19 mouse cellular contexts compared by ENCODE assay signal in genomic region chr8:70377049-70377448, GRCm38 (mm10). TPM values are rescaled to one million over a fixed set of nuclear protein-coding genes. Genes with fewer than 3 reads are reported as not detected.
A peak's percentile ranks its signal among the peaks of the same experiment; 100 is the strongest.
DNase-seq lines count a peak whose midpoint lies in the region; ATAC-seq and TF ChIP-seq lines count a peak whose summit lies in the region.
"Had no signal": no experiment of that assay in that cellular context is flagged by ENCODE, and none has a peak within 500 bp of the region (broad histone marks: within the 10 kb centered on the region; RNA-seq: fewer than 3 reads in every experiment).

No protein-coding gene starts in this region.

- H3K9ac ChIP-seq in forebrain, postnatal 0 days = no peak overlapping the region
- no peak overlapping the region for H3K9ac ChIP-seq in forebrain, embryonic 11.5 days (ENCODE audit: low read length)
- no peak overlapping the region for H3K9ac ChIP-seq in MEL (ENCODE audit: control insufficient read depth, low read depth, low read length, poor library complexity, severe bottlenecking)
- H3K9ac ChIP-seq: forebrain, embryonic 12.5 days; kidney, embryonic 15.5 days; neural tube, embryonic 13.5 days had no signal

- H3K4me1 ChIP-seq in forebrain, postnatal 0 days (ENCODE audit: insufficient read depth) = 0 out of 2 replicates have a peak, but pooled peaks cover 7% of the 10 kb centered on the region
- peaks cover 13% of the 10 kb centered on the region for H3K4me1 ChIP-seq in forebrain, embryonic 11.5 days (replicated peaks; ENCODE audit: control insufficient read depth, insufficient read depth, low read length)
- H3K4me1 ChIP-seq in megakaryocyte, embryonic 14.5 days = peaks cover 62% of the 10 kb centered on the region
- peaks cover 0 to 8% of the 10 kb centered on the region in 2 experiments; a peak in 2 of 4 replicates for H3K4me1 ChIP-seq in MEL (ENCODE audit: control insufficient read depth in 1 of 2, insufficient read depth in 2 of 2, low read length in 2 of 2)
- peaks cover 36% of the 10 kb centered on the region for H3K4me1 ChIP-seq in midbrain, embryonic 10.5 days

- TF ChIP-seq EP300 in MEL (IDR thresholded peaks at IDR 0.05; ENCODE audit: low read depth in 1 of 2, low read length in 2 of 2) = no peak

- peak; percentile 37 for TF ChIP-seq CTCF in forebrain, postnatal 0 days (IDR thresholded peaks at IDR 0.05; ENCODE audit: low read depth)
- TF ChIP-seq CTCF in MEL (IDR thresholded peaks at IDR 0.05 in 2 of 3, conservative IDR thresholded peaks at IDR 0.05 in 1 of 3; ENCODE audit: control insufficient read depth in 1 of 3, insufficient read depth in 1 of 3, low read depth in 2 of 3, low read length in 3 of 3, poor library complexity in 1 of 3, severe bottlenecking in 1 of 3) = peak; percentile 8 to 41 (median 24); a peak in 4 of 6 replicates

- no peak overlapping the region for H3K4me3 ChIP-seq in forebrain, postnatal 0 days (ENCODE audit: low read depth, low read length)
- no peak overlapping the region for H3K4me3 ChIP-seq in forebrain, embryonic 11.5 days (ENCODE audit: low read depth, low read length)
- peak overlapping the region; percentile 93 for H3K4me3 ChIP-seq in megakaryocyte, embryonic 14.5 days (replicated peaks)
- no peak overlapping the region for H3K4me3 ChIP-seq in MEL (ENCODE audit: control insufficient read depth in 1 of 2, insufficient read depth in 1 of 2, low read depth in 2 of 2, low read length in 2 of 2)
- no peak overlapping the region for H3K4me3 ChIP-seq in midbrain, embryonic 10.5 days
- H3K4me3 ChIP-seq: forebrain, embryonic 12.5 days; heart, adult 2 months; left cerebral cortex, adult 2 months had no signal

- WGBS in forebrain, postnatal 0 days = 13% methylated on average over 15 of the region's 15 CpGs
- 11% methylated on average over 15 of the region's 15 CpGs for WGBS in forebrain, embryonic 11.5 days
- WGBS in midbrain, embryonic 10.5 days = 14% methylated on average over 15 of the region's 15 CpGs

- intact Hi-C loops in heart, postnatal 10 days (cut with DNase I) = no loop called here

- H3K27ac ChIP-seq in forebrain, postnatal 0 days (ENCODE audit: low read depth, low read length) = no peak overlapping the region
- no peak overlapping the region for H3K27ac ChIP-seq in forebrain, embryonic 11.5 days (ENCODE audit: low read depth, low read length)
- H3K27ac ChIP-seq in MEL (ENCODE audit: control insufficient read depth, low read depth, low read length) = no peak overlapping the region
- no peak overlapping the region for H3K27ac ChIP-seq in midbrain, embryonic 10.5 days (replicated peaks)
- H3K27ac ChIP-seq: forebrain, embryonic 12.5 days; gastrocnemius, adult 2 months; heart, adult 2 months; kidney, embryonic 15.5 days; left cerebral cortex, adult 2 months; neural tube, embryonic 13.5 days had no signal

- no peaks in the 10 kb centered on the region for H3K79me2 ChIP-seq in MEL (ENCODE audit: control insufficient read depth, insufficient read depth, low read length, poor library complexity)

- DNase-seq in forebrain, postnatal 0 days = no peak
- DNase-seq in forebrain, embryonic 11.5 days (ENCODE audit: low spot score) = no peak
- peak; percentile 21 for DNase-seq in MEL (ENCODE audit: low read depth, low spot score)
- DNase-seq in induced T-regulatory cell, adult 2 months (ENCODE audit: low read depth) = peak; percentile 35
- no peak for DNase-seq in heart, postnatal 10 days
- no peak for DNase-seq in midbrain, embryonic 10.5 days (ENCODE audit: low spot score)
- DNase-seq: gastrocnemius, adult 2 months; heart, adult 2 months; lung, adult 2 months; thymus, postnatal 36 days had no signal

- TF ChIP-seq RAD21 in MEL (IDR thresholded peaks at IDR 0.05; ENCODE audit: low read depth, low read length) = no peak; the same call in 1 of the 2 replicates

- TF ChIP-seq POLR2A in MEL (IDR thresholded peaks at IDR 0.05; ENCODE audit: control insufficient read depth in 1 of 2, insufficient read depth in 1 of 2, low read depth in 1 of 2, low read length in 2 of 2, poor library complexity in 1 of 2) = no peak

- H3K36me3 ChIP-seq in forebrain, postnatal 0 days (ENCODE audit: insufficient read depth) = no peaks in the 10 kb centered on the region
- H3K36me3 ChIP-seq in forebrain, embryonic 11.5 days (ENCODE audit: control insufficient read depth, insufficient read depth, low read length) = no peaks in the 10 kb centered on the region
- peaks cover 15% of the 10 kb centered on the region for H3K36me3 ChIP-seq in megakaryocyte, embryonic 14.5 days (replicated peaks; ENCODE audit: low read length)
- H3K36me3 ChIP-seq in MEL (ENCODE audit: control insufficient read depth in 1 of 2, insufficient read depth in 2 of 2, low read length in 2 of 2) = no peaks in the 10 kb centered on the region
- no peaks in the 10 kb centered on the region for H3K36me3 ChIP-seq in midbrain, embryonic 10.5 days
- H3K36me3 ChIP-seq: forebrain, embryonic 12.5 days; kidney, embryonic 15.5 days; neural tube, embryonic 13.5 days had no signal

- H3K4me2 ChIP-seq in forebrain, postnatal 0 days (ENCODE audit: low read depth) = no peak overlapping the region
- no peak overlapping the region for H3K4me2 ChIP-seq in forebrain, embryonic 11.5 days (ENCODE audit: low read depth, low read length, severe bottlenecking)

- no peaks in the 10 kb centered on the region for H3K9me3 ChIP-seq in forebrain, postnatal 0 days (ENCODE audit: low read length)
- no peaks in the 10 kb centered on the region for H3K9me3 ChIP-seq in forebrain, embryonic 11.5 days (ENCODE audit: control insufficient read depth, low read length)
- H3K9me3 ChIP-seq in megakaryocyte, embryonic 14.5 days = no peaks in the 10 kb centered on the region
- no peaks in the 10 kb centered on the region for H3K9me3 ChIP-seq in MEL (replicated peaks; ENCODE audit: insufficient read depth, low read length)
- no peaks in the 10 kb centered on the region for H3K9me3 ChIP-seq in midbrain, embryonic 10.5 days (replicated peaks)
- H3K9me3 ChIP-seq: forebrain, embryonic 12.5 days; kidney, embryonic 15.5 days had no signal

- ATAC-seq in forebrain, postnatal 0 days = no peak
- ATAC-seq in forebrain, embryonic 11.5 days (replicated peaks; ENCODE audit: low FRiP score) = no peak
- ATAC-seq in megakaryocyte, adult 5-6 weeks (ENCODE audit: poor library complexity, severe bottlenecking) = no peak
- ATAC-seq: hindbrain, embryonic 16.5 days had no signal

- peaks cover 70% of the 10 kb centered on the region for H3K27me3 ChIP-seq in forebrain, postnatal 0 days (ENCODE audit: insufficient read depth, low read length)
- peaks cover 62% of the 10 kb centered on the region for H3K27me3 ChIP-seq in forebrain, embryonic 11.5 days (ENCODE audit: control insufficient read depth, insufficient read depth, low read length)
- peaks cover 86% of the 10 kb centered on the region for H3K27me3 ChIP-seq in megakaryocyte, embryonic 14.5 days (replicated peaks)
- no peaks in the 10 kb centered on the region for H3K27me3 ChIP-seq in MEL (ENCODE audit: control insufficient read depth in 1 of 2, insufficient read depth in 2 of 2, low read length in 2 of 2)
- peaks cover 98% of the 10 kb centered on the region for H3K27me3 ChIP-seq in midbrain, embryonic 10.5 days (ENCODE audit: low read depth, poor library complexity, severe bottlenecking)

TF ChIP-seq in MEL, 35 proteins besides CTCF, POLR2A, EP300 and RAD21 (continues in another document):
- no peak for TF ChIP-seq ETS1 (IDR thresholded peaks at IDR 0.05; ENCODE audit: low read depth, low read length)
- no peak for TF ChIP-seq SMC3 (IDR thresholded peaks at IDR 0.05; ENCODE audit: low read depth, low read length)

RNA-seq across cellular contexts. Expression of gene Comp, which starts 3.7 kb away (rescaled TPM):
- 0.81 TPM in 1 of 2 replicates, not detected in the other for total RNA-seq in forebrain, postnatal 0 days (2014; rRNA removed)
- 0.05 and 0.29 TPM in 2 replicates for polyA plus RNA-seq in forebrain, postnatal 0 days (2015; fragmentation: Nextera tagmentation; extraction: Ambion mirVana)
- 0.56 TPM in 1 of 2 replicates, not detected in the other for polyA plus RNA-seq in forebrain, embryonic 11.5 days (2014; fragmentation: Nextera tagmentation; extraction: Ambion mirVana)
- polyA plus RNA-seq in megakaryocyte, embryonic 14.5 days (2012; ENCODE audit: insufficient read depth, low replicate concordance) = 0.27 TPM in 1 of 2 replicates, not detected in the other
- not detected in 2 replicates for total RNA-seq in megakaryocyte, adult 5-6 weeks (2015)
- total RNA-seq in megakaryocyte, adult 5-6 weeks (2017) = 0.12 TPM in 1 of 2 replicates, not detected in the other
- total RNA-seq in MEL (2012; rRNA removed) = not detected in 2 replicates
- polyA plus RNA-seq in MEL (2012; ENCODE audit: insufficient read depth in 1 of 2, insufficient read length in 2 of 2, low read depth in 1 of 2, low replicate concordance in 2 of 2, missing spikeins in 1 of 2) = under 1 TPM in 1 of 2 experiments, not detected in 1; 0.54 TPM
- 1 to 10 TPM; 2.4 to 3.4 TPM for total RNA-seq in heart, postnatal 10 days (2021)
- 0.37 and 0.39 TPM in 2 replicates for polyA plus RNA-seq in midbrain, embryonic 10.5 days (2016; fragmentation: Nextera tagmentation; extraction: Ambion mirVana)
- total RNA-seq: megakaryocyte progenitor cell, adult 5-6 weeks had no signal

RNA-seq across cellular contexts. Expression of gene Upf1, which starts 24.0 kb away (rescaled TPM):
- total RNA-seq in forebrain, postnatal 0 days (2014; rRNA removed) = 28.1 and 38.7 TPM in 2 replicates
- 7.1 and 9.0 TPM in 2 replicates for polyA plus RNA-seq in forebrain, postnatal 0 days (2015; fragmentation: Nextera tagmentation; extraction: Ambion mirVana)
- polyA plus RNA-seq in forebrain, embryonic 11.5 days (2014; fragmentation: Nextera tagmentation; extraction: Ambion mirVana) = 25.6 and 25.8 TPM in 2 replicates
- polyA plus RNA-seq in megakaryocyte, embryonic 14.5 days (2012; ENCODE audit: insufficient read depth, low replicate concordance) = 75.0 and 100 TPM in 2 replicates
- 10.9 and 11.7 TPM in 2 replicates for total RNA-seq in megakaryocyte, adult 5-6 weeks (2015)
- 24.4 and 30.7 TPM in 2 replicates for total RNA-seq in megakaryocyte, adult 5-6 weeks (2017)
- 55.4 and 56.3 TPM in 2 replicates for total RNA-seq in MEL (2012; rRNA removed)
- polyA plus RNA-seq in MEL (2012; ENCODE audit: insufficient read depth in 1 of 2, insufficient read length in 2 of 2, low read depth in 1 of 2, low replicate concordance in 2 of 2, missing spikeins in 1 of 2) = 100 to 1,000 TPM in 1 of 2 experiments, 10 to 100 TPM in 1; 89.5 to 289 TPM
- 10 to 100 TPM; 40.8 to 48.8 TPM for total RNA-seq in heart, postnatal 10 days (2021)
- 16.8 and 19.1 TPM in 2 replicates for polyA plus RNA-seq in midbrain, embryonic 10.5 days (2016; fragmentation: Nextera tagmentation; extraction: Ambion mirVana)

RNA-seq across cellular contexts. Expression of gene Gdf1, which starts 47.4 kb away (rescaled TPM):
- total RNA-seq in forebrain, postnatal 0 days (2014; rRNA removed) = 8.1 and 9.3 TPM in 2 replicates
- polyA plus RNA-seq in forebrain, postnatal 0 days (2015; fragmentation: Nextera tagmentation; extraction: Ambion mirVana) = 6.2 and 8.0 TPM in 2 replicates
- polyA plus RNA-seq in forebrain, embryonic 11.5 days (2014; fragmentation: Nextera tagmentation; extraction: Ambion mirVana) = 1.8 and 2.6 TPM in 2 replicates
- 0.26 TPM in 1 of 2 replicates, not detected in the other for polyA plus RNA-seq in megakaryocyte, embryonic 14.5 days (2012; ENCODE audit: insufficient read depth, low replicate concordance)
- not detected in 2 replicates for total RNA-seq in megakaryocyte, adult 5-6 weeks (2015)
- total RNA-seq in megakaryocyte, adult 5-6 weeks (2017) = not detected in 2 replicates
- total RNA-seq in MEL (2012; rRNA removed) = 1.9 and 2.6 TPM in 2 replicates
- 1 to 10 TPM in 1 of 2 experiments, not detected in 1; 1.9 TPM for polyA plus RNA-seq in MEL (2012; ENCODE audit: insufficient read depth in 1 of 2, insufficient read length in 2 of 2, low read depth in 1 of 2, low replicate concordance in 2 of 2, missing spikeins in 1 of 2)
- under 1 TPM in 1 of 2 experiments, not detected in 1; 0.20 TPM for total RNA-seq in heart, postnatal 10 days (2021)
- polyA plus RNA-seq in midbrain, embryonic 10.5 days (2016; fragmentation: Nextera tagmentation; extraction: Ambion mirVana) = 3.8 and 5.7 TPM in 2 replicates
- total RNA-seq: heart, adult 2 months; megakaryocyte progenitor cell, adult 5-6 weeks; monocyte, adult 5-6 weeks had no signal

Comparison
In these comparisons a context has a peak if more than half of its experiments do, and no peak if none do; other contexts are left out.
1. DNase-seq: peak in MEL (single experiment) and induced T-regulatory cell, adult 2 months (single experiment); none in forebrain, postnatal 0 days (single experiment), forebrain, embryonic 11.5 days (single experiment), heart, postnatal 10 days (0 of 2) and midbrain, embryonic 10.5 days (single experiment).